Mouse (Mus musculus) right cerebral cortex, postnatal 10 days (tissue): Measurements from ENCODE around the gene Larp4.
"Not testable (repeated sequence)": the region's sequence is repeated elsewhere in the genome, so short reads cannot be mapped to it uniquely, and the experiment has no call there.

Experiments used
- DNase-seq, 2 experiments: peaks; one replicate each; pipeline ENCODE4 v3.0.0; 2021; ENCODE audit warnings: low spot score in 2 of 2

The Larp4 gene

DNA sequence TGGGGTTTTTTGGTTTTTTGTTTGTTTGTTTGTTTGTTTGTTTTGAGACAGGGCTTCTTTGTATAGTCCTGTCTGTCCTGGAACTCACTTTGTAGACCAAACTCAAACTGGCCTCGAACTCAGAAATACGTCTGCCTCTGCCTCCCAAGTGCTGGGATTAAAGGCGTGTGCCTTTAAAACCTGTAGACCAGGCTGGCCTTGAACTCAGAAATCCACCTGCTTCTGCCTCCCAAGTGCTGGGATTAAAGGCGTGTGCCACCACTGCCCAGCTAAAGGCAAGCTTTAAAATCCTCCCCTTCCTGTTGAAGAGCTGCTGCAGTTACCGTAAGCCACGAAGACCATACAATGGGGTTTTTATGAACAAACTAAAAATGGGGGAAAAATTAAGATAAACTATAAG, at the start of gene Larp4:
Larp4 (plus strand) TSS at position 301 of the 400 bp plus-strand sequence.
- not testable (repeated sequence) for DNase-seq

DNA sequence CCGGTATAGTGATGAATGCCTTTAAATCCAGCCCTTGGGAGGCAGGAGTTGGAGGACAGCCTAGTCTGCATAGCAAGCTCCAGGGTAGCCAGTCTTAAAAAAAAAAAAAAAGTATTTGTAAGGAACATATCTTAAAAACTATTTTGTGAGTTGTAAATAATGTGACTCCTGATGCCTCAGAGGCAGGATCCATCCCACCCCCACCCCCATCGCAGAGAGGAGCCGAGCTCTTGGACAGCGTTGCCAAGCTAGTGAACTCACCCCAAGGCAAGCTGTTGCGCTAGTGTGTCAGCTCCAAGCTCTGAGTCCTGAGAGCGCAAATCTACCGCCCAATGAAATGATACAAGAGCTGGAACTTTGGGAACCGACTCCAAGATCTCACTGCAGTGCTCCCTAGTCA, 38.6 kb upstream of the Larp4 start:
- no peak for DNase-seq

DNA sequence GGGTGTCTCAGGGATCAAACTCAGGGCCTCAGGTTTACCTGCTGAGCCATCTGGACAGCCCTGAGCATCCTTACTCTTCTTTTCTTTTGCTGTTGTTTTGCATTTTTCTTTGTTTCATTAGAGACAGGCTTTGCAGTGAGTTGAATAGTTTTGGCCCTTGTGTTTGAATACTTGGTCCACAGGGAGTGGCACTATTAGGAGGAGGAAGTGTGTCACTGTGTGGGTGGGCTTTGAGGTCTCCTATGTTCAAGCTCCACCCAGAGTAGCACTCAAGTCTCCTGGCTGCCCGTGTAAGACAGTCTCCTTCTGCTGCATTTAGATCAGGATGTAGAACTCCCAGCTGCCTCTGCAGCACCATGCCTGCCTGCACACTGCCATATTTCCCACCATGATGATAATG, 35.4 kb upstream of the Larp4 start:
- no peak for DNase-seq

DNA sequence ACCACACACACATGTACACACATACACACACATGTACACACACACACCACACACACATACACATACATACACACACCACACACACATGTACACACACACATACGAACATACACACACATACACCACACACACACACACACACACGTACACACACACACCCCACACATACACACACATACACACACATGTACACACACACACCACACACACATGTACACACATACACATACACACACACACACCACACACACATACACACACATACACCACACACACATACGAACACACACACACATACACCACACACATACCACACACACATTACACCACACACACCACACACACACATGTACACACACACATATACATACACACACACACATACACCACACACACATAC, 33.2 kb upstream of the Larp4 start:
- no peak for DNase-seq

DNA sequence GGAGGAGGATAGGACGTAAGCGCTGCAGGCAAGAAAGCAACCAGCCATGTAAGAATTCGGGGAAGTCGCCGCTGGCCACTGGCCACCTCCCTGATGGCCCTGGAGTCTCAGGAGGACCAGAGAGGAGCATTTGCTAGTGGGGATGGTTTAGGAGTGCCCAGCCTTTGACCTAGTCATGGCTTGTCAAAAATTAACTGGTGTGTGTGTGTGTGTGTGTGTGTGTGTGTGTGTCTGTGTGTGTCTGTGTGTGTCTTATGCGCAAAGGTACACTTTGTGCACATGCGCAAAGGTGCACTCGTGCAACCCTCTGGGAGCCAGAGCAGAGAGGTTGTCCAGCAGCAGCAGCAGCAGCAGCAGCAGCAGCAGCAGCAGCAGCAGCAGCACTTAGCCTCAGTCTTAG, 32.0 kb upstream of the Larp4 start:
- DNase-seq: no peak

DNA sequence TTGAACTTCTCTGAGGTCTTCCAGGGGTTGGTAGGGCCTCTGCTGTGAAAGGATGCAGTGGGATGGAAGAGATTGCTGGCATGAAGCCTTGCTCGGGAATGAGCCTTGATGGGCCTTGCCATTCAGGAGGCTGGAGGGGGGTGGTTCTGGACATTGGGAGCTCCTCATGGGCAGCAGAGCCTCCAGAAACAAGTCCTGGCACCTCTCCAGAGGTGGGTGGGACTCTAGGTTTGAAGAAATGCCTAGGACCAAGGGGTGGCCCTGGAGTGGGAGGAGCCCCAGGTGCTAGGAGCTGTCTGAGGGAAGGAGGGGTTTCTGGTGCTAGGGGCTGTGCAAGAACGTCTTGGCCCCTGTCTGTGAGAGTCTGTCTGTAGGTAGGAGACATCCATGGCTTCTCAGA, 29.4 kb upstream of the Larp4 start:
- peak in 1 of 2 experiments; percentile 27 for DNase-seq

DNA sequence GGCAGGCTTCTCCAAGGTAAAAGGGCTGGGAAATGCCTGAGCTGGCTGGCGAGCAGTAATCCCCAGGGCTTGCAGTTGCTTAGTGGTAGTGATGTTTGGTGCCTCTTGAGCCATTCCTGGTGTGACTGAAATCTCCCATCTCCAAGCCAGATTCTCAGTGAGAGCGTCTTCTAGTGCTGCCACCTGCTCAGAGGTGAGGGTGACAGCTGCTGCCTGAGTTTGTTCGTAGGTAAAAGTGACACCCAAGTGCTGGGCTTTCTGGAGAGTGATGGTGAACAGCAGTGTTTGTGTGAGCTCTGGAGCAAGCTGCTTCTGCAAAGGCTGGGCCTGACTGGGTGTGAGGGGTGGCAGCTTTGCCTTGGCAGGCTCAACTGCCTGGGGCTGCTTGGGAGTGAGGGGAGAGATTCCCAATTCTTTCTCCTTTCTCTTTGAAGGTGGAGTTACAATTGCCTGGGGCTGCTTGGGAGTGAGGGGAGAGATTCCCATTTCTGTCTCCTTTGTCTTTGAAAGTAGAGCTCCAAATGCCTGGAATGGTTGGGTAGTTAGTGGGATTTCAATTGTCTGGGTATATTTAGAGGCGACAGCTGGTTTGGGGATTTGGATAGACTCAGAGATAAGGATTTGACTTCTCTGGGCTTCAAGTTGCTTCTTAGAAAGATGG, 28.8 kb upstream of the Larp4 start:
- DNase-seq: peak in 1 of 2 experiments; percentile 26

DNA sequence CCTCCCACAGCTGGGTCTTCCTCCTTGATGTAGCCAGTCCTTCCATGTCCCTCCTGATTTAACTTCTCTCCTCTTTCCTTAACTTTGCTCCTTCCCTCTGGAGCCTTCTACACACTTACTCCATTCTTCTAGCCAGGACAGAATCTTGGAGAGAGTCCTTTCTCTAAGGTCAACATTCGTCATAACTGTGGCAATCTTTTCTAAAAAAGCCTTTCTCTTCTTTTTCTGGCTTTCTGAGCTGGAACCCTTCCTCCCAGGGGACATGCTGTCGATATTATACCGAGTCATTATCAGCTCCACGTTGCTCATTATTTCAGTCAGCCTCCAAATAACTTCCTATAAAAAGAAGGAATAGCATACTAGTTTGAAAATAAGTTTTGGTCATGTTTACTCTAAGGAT, 14.5 kb upstream of the Larp4 start:
- no peak for DNase-seq

DNA sequence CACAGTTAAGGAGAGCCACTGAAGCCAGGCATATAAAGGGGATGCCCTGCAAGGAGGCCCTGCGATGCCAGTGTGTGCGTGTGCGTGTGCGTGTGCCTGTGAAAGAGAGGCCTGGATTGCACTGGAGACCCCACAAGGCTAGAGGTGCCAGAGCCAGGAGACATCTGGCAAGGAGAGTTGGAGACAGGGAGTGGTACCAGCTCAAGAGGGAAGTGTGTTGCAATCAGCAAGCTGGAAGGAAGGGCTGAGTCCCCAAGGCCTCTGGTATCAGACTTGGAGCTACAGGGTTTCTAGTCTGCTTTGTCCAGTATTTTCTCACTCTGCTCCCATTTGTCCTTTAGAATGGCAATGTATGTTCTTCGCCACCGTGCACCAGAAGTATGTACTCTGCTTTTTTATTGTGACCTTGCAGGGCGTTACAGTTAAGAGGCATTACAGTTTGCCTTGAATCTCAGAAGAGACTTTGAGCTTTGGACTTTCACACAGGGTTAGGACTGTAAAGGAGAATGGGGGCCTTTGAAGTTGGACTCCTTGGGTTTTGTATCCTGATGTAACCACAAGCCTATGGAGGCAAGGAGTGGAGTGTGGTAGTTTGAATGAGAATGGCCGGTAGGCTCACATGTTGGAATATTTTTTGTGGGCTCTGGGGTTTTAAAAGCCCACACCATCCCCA, 4.6 kb upstream of the Larp4 start:
- DNase-seq: no peak

DNA sequence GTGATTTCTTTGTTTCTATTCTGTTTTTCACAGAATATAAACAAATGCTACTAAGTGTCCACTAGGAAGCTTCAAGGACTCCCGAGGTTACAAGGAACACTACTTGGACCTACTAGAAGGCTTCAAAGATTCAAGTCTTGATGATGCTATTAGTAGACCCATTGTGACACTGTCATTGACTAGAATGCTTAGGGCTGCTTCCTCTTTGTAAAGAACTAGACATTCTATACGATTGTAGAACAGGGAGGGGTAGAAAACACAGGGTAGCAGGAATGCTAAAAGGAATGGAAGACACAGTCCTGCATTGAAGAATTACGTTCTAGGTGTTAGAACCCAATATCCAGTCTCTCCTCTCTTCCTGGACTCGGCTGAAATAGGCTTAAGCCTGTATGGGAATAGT, 2.9 kb upstream of the Larp4 start, which contains the start of gene Fam186a:
Fam186a (minus strand) TSS at position 101 of the 400 bp plus-strand sequence.
- DNase-seq: no peak

DNA sequence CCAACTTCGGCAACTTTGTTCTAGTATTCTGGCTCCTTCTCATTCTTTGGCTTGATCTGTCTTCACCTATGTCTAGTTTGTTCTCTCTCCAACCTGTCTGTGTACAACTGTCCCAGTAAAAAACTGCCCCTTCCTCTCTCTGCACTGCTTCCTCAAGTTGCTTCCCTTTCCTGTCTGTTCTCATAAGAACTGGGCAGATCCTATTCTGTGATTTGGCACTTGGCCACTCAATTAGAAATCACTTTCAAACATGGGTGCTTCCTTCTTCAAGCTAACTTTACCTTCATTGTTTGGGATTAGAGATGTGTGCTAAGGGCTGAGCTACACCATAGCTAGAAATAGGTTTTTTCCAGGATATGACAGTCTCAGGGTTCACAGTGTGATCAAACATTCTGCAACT, 741 bp downstream of the Larp4 start:
- no peak for DNase-seq

DNA sequence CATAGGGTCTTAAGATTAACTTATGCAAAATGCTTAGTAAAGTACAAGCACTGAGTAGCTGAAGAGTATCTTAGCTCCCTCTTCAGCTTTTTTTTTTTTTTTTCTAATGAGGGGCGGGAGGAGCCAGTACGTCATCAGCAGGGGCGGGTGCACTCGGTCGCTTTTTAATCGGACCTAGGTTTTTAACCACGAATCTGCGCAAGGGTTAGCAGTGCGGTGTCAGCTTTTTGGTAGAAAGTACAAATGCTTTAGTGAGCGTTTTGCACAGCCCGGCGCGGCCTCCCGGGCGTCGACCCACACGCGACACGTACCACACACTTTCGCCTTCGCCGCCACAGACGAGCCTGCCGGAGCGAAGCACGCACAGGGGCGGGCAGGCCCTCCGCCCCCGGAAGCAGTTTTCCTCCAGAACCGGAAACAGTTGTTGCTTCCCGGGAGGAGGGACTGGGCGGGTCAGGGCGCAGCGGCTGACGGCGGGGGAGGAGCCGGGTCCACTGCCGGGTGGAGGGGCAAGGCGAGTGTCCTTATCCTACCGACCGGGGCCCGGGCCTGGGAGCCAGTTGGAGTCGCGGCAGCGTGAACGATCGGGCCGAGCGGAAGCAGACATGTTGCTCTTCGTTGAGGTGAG, 2.6 kb downstream of the Larp4 start:
- DNase-seq: peak; percentile 96

DNA sequence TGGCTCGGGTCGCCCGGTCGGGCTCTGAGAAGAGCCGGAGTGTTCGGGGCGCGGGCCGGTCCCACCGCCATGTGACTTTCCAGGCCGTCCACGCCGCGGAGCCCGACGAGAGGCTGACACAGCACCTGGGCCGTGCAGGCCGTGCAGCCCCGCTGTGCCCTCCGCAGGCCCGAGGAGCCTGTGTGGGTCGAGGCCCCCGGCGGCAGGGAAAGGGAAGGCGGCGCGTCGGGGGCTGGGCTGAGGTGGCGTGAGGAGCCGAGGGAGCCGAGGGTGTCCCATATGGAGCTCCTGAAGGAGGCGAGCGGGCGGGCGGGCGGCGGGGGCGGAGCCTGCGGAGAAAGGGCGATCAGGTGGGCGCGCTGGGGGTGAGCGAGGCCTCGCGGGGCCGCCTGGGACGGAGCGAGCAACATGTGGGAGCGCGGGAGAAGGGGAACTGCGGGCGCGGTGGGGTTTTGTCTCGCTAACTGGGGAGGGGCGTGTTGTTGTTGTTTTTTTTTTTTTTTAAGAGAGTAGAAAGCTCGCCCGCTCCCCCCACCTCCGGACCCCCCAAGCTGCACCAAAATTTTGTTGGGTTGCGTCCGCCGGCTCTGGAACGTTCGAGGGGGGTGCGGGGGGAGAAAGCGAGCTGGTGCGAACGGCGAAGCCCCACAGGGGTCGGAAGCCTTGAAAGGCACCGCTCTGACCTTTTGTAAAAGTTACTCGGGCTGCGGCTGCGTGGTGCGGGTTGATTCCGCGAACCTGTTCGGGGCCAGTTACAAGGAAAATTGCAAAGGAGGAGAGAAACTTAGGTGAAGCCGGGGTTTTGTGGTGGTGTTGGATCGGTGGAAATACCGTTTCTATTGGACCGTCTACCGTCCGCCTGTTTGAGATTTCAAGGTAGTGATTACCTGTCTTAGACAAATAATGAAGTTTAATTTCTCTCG, 3.4 kb downstream of the Larp4 start:
- peak; percentile 32 to 34 for DNase-seq

DNA sequence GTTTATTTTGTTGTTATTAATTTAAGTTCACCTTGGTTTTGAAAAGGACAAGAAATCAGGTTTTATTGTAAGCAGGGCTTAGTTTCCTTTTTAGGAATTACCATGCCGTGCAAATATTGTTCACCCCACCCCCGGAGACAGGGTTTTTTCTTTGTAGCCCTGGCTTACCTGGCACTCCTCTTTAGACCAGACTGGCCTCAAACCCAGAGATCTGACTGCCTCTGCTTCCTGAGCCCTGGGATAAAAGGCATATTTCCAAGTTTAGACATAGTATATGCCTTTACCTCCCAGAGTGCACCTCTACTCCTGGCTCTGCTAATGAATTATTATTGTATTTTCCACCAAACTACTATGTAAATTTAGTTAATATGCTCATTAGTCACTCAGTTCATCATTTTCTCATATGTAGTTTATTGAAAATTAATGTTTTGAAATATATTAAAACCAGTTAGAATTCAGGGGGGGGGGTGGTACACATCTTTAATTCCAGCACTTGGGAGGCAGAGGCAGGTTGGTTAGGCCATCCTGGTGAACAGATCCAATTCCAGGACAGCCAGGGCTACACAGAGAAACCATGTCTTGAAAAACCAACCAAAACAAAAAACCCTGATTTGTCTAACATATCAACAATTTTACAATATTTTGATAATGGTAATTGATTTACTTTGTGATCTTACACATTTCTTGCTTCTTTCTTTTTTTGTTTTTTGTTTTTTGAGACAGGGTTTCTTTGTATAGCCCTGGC, 4.8 kb downstream of the Larp4 start:
- no peak for DNase-seq

DNA sequence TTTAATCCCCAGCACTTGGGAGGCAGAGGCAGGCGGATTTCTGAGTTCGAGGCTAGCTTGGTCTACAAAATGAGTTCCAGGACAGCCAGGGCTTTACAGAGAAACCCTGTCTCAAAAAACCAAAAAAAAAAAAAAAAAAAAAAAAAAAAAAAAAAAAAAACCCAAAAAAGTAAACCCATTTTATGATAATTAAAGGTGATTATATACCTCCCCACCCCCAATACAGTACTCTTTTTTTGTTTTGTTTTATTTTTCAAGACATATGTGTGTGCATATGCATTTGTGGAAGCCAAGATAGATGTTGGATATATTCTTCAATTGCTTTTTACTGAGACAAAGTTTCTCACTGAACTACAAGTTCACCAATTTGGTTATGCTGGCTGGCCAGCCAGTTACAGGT, 6.3 kb downstream of the Larp4 start:
- not testable (repeated sequence) for DNase-seq

DNA sequence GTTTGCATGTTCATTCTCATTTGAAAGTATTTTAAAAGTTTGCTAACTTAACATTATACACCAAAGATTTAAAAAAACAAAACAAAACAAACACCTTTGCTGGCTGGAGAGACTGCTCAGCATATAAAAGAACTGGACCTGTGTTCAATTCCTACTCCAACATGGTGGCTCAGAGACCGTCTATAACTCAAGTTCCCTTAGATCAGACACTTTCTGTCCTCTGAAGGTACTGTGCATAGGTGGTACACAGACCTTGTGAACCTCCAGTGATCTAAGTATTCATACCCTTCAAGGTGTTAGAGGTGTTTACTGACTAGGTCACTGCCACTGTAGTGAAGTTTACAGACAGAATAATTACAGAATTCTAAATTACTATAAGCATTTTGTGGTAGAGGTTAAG, 9.4 kb downstream of the Larp4 start:
- DNase-seq: no peak

DNA sequence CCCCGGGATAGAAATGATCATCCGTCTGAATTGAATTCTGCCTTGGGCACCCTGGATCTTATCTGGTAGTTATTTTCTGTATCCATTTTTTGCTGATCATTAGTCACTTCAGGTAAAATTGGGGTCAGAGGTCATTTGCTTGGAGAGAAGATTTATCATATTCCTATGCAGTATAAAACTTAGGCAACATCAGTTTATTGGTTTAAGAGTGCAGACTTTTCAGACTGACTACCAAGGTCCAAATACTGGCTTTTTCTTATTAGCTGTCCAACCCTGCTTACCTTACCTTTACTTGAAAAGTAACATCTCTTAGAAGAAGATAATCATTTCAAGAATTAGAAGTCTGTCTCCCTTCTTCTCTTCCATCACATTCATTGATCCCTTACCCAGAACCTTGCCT, 9.8 kb downstream of the Larp4 start:
- no peak for DNase-seq

DNA sequence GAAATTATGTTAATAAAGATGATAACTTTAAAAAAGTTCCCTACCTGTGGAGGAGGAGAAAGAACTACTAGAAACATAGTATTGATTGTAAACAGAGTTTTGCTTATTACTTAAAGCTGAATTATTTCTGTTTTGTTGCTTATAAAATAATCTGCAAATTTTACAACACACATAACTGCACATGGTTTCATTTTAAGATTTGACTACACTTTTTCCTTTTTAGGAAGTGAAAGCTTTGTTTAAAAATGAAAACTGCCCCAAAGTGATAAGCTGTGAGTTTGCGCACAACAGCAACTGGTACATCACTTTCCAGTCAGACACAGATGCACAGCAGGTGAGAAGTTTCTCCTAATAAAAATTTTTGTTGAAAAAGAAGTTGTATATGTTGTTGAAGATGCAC, 23.2 kb downstream of the Larp4 start:
- DNase-seq: no peak

DNA sequence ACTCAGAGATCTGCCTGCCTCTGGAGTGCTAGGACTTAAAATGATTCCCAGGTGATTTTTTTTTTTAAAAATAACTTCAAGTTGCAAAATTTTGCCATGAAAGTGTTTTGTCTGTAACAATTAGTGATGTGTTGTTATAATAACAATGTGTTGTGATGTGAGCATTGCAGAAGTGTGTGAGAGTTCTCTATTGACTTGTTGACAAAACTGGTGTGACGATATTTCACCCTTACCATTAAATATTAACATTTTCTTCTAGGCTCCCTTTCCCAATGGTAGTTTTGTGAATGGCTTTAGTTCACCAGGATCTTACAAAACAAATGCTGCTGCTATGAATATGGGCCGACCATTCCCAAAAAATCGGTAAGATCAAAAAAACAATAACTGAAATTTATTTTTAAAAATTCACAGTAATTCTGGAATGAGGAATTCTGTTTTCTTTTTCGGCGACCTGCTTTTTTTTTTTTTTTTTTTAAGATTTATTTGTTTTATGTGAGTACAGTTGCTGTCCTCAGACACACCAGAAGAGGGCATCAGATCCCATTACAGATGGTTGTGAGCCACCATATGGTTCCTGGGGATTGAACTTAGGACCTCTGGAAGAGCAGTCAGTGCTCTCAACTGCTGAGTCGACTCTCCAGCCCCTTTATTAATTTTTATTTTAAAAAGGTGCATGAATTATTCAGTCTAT, 27.4 kb downstream of the Larp4 start:
- DNase-seq: no peak

DNA sequence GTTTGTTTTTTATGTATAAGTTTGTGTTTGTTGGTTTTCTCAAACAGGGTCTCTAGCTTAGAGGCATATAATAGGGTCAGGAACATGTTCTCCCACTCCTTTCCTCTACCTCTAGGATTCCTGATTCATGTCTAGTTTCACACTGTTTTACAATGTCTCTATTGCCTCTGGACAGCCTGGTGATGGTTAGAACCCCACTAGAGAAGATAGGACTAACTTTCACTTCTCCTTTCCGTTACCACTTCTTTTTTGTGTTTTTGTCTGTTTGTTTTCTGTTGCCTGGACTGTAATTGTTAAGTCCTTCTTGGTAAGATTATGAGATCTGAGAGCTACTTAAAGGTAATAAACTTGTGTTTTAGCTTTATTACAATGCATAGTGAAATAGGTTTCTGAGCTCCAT, 29.5 kb downstream of the Larp4 start:
- DNase-seq: no peak
